Mouse (Mus musculus) embryonic fibroblast, embryonic 13.5 days (primary cell): Measurements from ENCODE around the gene Kmt2d.

Source experiments
- CTCF ChIP-seq: IDR thresholded peaks from 2 replicates; pipeline ENCODE4 v1.5.1; 2011; ENCODE audit warnings: mild to moderate bottlenecking, control low read depth, low read length, moderate library complexity, borderline replicate concordance; ENCODE audit not compliant: insufficient read depth
- POLR2A ChIP-seq: IDR thresholded peaks from 2 replicates; pipeline ENCODE4 v1.6.1; 2011; ENCODE audit warnings: low read depth, mild to moderate bottlenecking, control low read depth, low read length, moderate library complexity

GRCm38 (mm10) chr15:98809390-98809789 is 61.6 kb downstream of the Kmt2d start, which contains the start of gene Ddn:
- TF ChIP-seq CTCF, result no peak
- TF ChIP-seq POLR2A, result no peak
